Mouse (Mus musculus): ENCODE results near the gene Wfdc8.
"Not testable (repeated sequence)": the region's sequence is repeated elsewhere in the genome, so short reads cannot be mapped to it uniquely, and the experiment has no call there.

GRCm38 (mm10) chr2:164585025-164585725 lies 28.3 kb downstream of the Wfdc8 start, which contains the start of gene Wfdc6a:
- not testable (repeated sequence) for TF ChIP-seq MAZ (IDR thresholded peaks at IDR 0.05; ENCODE audit: low read depth, low read length); NELFE (IDR thresholded peaks at IDR 0.05; ENCODE audit: low read depth, low read length); RAD21 (IDR thresholded peaks at IDR 0.05; ENCODE audit: low read depth, low read length); E2F4 (IDR thresholded peaks at IDR 0.05; ENCODE audit: insufficient replicate concordance, low read depth, low read length)

Data from CH12.LX (cell line).